Mouse (Mus musculus) stomach, embryonic 14.5 days (tissue): ENCODE measurements around the gene Psd4. TPM values are rescaled to one million over a fixed set of nuclear protein-coding genes. Genes with fewer than 3 reads are reported as not detected.

Experiments used
- ATAC-seq: fragments of 200-750 bp; cut with Nextera tagmentation; 2 replicates; pipeline ENCODE4 v1.8.0; 2017; ENCODE audit warnings: low read depth, moderate TSS enrichment; ENCODE audit not compliant: insufficient number of reproducible peaks, insufficient read depth, low FRiP score
- H3K27ac ChIP-seq: fragments of 300-500 bp; sonication (generic); 2 replicates; pipeline ENCODE4 v1.5.1; 2014; ENCODE audit warnings: mild to moderate bottlenecking, low read length, moderate library complexity, mixed read lengths
- H3K27me3 ChIP-seq: fragments of 300-500 bp; sonication (generic); 2 replicates; pipeline ENCODE4 v1.6.1; 2014; ENCODE audit warnings: low read length, control low read depth, mixed read lengths; ENCODE audit not compliant: control insufficient read depth, insufficient read depth
- H3K36me3 ChIP-seq: fragments of 300-500 bp; sonication (generic); 2 replicates; pipeline ENCODE4 v1.6.1; 2014; ENCODE audit warnings: mild to moderate bottlenecking, control low read depth, low read length, moderate library complexity, mixed read lengths; ENCODE audit not compliant: control insufficient read depth, insufficient read depth
- H3K4me1 ChIP-seq: fragments of 300-500 bp; sonication (generic); 2 replicates; pipeline ENCODE4 v1.6.1; 2014; ENCODE audit warnings: low read length, control low read depth, mixed read lengths; ENCODE audit not compliant: control insufficient read depth, insufficient read depth
- H3K4me2 ChIP-seq: fragments of 300-500 bp; sonication (generic); replicated peaks from 2 replicates; pipeline ENCODE4 v1.6.1; 2014; ENCODE audit warnings: low read depth, low read length, control low read depth
- H3K4me3 ChIP-seq: fragments of 300-500 bp; sonication (generic); 2 replicates; pipeline ENCODE4 v1.5.1; 2014; ENCODE audit warnings: low read depth, low read length, control low read depth
- H3K9ac ChIP-seq: fragments of 300-500 bp; sonication (generic); replicated peaks from 2 replicates; pipeline ENCODE4 v1.6.1; 2014; ENCODE audit warnings: low read depth, mild to moderate bottlenecking, control low read depth, low read length, moderate library complexity, mixed read lengths
- H3K9me3 ChIP-seq: fragments of 300-500 bp; sonication (generic); 2 replicates; pipeline ENCODE4 v1.6.1; 2016; ENCODE audit warnings: low read depth, low read length, control low read depth; ENCODE audit not compliant: control insufficient read depth
- WGBS: fragments of 180-500 bp; shearing (Covaris S2); extraction: QIAGEN DNeasy Blood & Tissue Kit; methylation state at CpG from one replicate; pipeline ENCODE4 v1.1.7; 2014; 5-methylcytosine and 5-hydroxymethylcytosine counted together
- polyA plus RNA-seq: library from polyadenylated mRNA; unstranded; fragments of >200 nt; fragmentation: Nextera tagmentation; extraction: Ambion mirVana; gene quantifications from 2 replicates; pipeline ENCODE4 v1.2.1, GENCODE M21; 2014

Psd4 gene
- polyA plus RNA-seq, 1 experiment from 2014 or later, result 3.4 TPM

DNA sequence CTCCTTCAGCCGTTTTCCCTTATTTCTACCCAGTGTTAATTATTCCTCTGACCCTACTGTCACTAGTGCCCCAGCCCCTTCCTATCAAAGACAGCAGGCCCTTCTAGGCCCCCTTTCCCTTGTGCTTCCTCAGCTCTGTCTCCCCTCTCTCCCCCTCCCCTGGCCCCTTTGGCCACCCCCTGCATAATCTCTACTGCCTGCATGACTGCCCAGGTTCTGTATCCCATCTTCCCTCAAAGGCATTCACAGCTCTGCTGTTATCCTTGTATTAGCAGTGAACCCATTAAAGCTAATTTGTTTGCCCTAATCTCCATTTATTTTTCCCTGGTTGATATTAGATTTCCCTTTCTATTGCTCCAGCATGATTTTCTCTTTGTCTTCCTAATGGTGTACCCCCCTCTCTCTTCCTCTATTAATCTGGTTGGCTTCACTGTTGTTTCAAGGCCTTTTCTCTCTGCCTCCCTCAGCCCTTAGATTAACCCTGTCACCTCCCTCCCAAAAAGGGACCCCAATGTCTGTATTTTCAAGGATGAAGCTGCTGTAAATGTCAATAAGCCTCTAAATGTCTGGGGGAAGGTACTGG lies 87.1 kb downstream of the Psd4 start:
- H3K27me3 ChIP-seq, result no peaks in the 10 kb centered on the region
- H3K36me3 ChIP-seq, result no peaks in the 10 kb centered on the region
- ATAC-seq, result no peak
- 44% methylated on average over 1 of the region's 1 CpGs for WGBS
- no peak overlapping the region for H3K9ac ChIP-seq
- H3K4me2 ChIP-seq, result no peak overlapping the region
- no peaks in the 10 kb centered on the region for H3K9me3 ChIP-seq
- H3K27ac ChIP-seq, result peak overlapping the region; percentile 52; the same call in 1 of the 2 replicates
- H3K4me3 ChIP-seq, result no peak overlapping the region
- no peaks in the 10 kb centered on the region for H3K4me1 ChIP-seq

GRCm38 (mm10) chr2:24455057-24455855 lies 87.9 kb downstream of the Psd4 start:
- Histone ChIP-seq H3K27ac (peak overlapping the region; percentile 52; the same call in 1 of the 2 replicates), H3K9me3 (no peaks in the 10 kb centered on the region), H3K4me2 (no peak overlapping the region), H3K4me1 (0 out of 2 replicates have a peak, but pooled peaks cover 3% of the 10 kb centered on the region), H3K36me3 (no peaks in the 10 kb centered on the region), H3K4me3 (no peak overlapping the region), H3K9ac (no peak overlapping the region), H3K27me3 (no peaks in the 10 kb centered on the region)
- no peak for ATAC-seq
- 18% methylated on average over 6 of the region's 6 CpGs for WGBS

DNA sequence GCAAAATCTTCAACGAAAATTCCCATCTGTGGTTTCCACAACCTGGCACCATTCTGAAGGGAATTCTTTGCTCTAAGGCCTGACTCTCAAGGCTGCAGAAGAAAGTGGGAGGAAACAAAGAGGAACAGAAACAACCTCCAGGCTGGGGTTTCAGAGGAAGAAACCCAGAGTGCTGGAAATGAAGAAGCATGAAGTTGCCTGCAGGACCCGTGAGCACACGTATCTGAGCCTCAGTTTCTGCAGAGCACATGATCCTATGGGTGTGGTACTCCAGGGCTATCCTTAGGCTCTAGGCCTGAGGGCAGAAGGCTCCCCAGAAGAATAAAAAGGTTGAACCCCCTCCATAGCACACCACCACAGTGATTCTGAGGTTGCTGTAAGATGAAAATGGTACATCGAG lies 89.5 kb downstream of the Psd4 start:
- H3K4me3 ChIP-seq, result no peak overlapping the region
- H3K36me3 ChIP-seq, result no peaks in the 10 kb centered on the region
- no peak overlapping the region for H3K4me2 ChIP-seq
- H3K27ac ChIP-seq, result no peak overlapping the region
- no peak overlapping the region for H3K9ac ChIP-seq
- no peaks in the 10 kb centered on the region for H3K9me3 ChIP-seq
- peaks cover 10% of the 10 kb centered on the region; the same call in 1 of the 2 replicates for H3K4me1 ChIP-seq
- ATAC-seq, result no peak
- WGBS, result 88% methylated on average over 4 of the region's 4 CpGs
- H3K27me3 ChIP-seq, result no peaks in the 10 kb centered on the region

- no peak for ATAC-seq
- Histone ChIP-seq H3K4me3 (no peak overlapping the region), H3K4me1 (peaks cover 10% of the 10 kb centered on the region; the same call in 1 of the 2 replicates), H3K4me2 (no peak overlapping the region; the same call in 1 of the 2 replicates), H3K27me3 (no peaks in the 10 kb centered on the region), H3K36me3 (no peaks in the 10 kb centered on the region), H3K9ac (no peak overlapping the region), H3K9me3 (no peaks in the 10 kb centered on the region), H3K27ac (no peak overlapping the region)
- WGBS, result 21% methylated on average over 9 of the region's 9 CpGs
Observed at GRCm38 (mm10) chr2:24460112-24460807, 92.9 kb downstream of the Psd4 start.

GRCm38 (mm10) chr2:24460808-24461127 lies 93.4 kb downstream of the Psd4 start:
- no peaks in the 10 kb centered on the region for H3K9me3 ChIP-seq
- H3K9ac ChIP-seq, result no peak overlapping the region
- 5% methylated on average over 2 of the region's 2 CpGs for WGBS
- H3K4me1 ChIP-seq, result peaks cover 10% of the 10 kb centered on the region; the same call in 1 of the 2 replicates
- H3K4me3 ChIP-seq, result no peak overlapping the region
- H3K4me2 ChIP-seq, result no peak overlapping the region
- peak; percentile 90 for ATAC-seq
- H3K27ac ChIP-seq, result peak overlapping the region; percentile 48; the same call in 1 of the 2 replicates
- no peaks in the 10 kb centered on the region for H3K27me3 ChIP-seq
- H3K36me3 ChIP-seq, result no peaks in the 10 kb centered on the region

Other genes starting within 250 kb of the Psd4 start
- gene Il1f8, start 214.4 kb upstream of the Psd4 start, polyA plus RNA-seq, result not detected in 2 replicates
- gene Il1f9, start 181.1 kb upstream of the Psd4 start, polyA plus RNA-seq, result not detected in 2 replicates
- gene Il1f6, start 152.2 kb upstream of the Psd4 start, polyA plus RNA-seq, result not detected in 2 replicates
- gene Il1f5, start 90.6 kb upstream of the Psd4 start, polyA plus RNA-seq, result not detected in 2 replicates
- gene Il1f10, start 76.4 kb upstream of the Psd4 start, polyA plus RNA-seq, result not detected in 2 replicates
- 1.5 and 1.9 TPM in 2 replicates for gene Il1rn, start 30.7 kb upstream of the Psd4 start, polyA plus RNA-seq
- gene Pax8, start 108.0 kb downstream of the Psd4 start, polyA plus RNA-seq, result 0.09 and 0.67 TPM in 2 replicates